In genomic region chr12:63393411-63393810, GRCm38 (mm10) we compare ENCODE assay signal across 22 mouse cellular contexts.
DNase-seq lines count a peak whose midpoint lies in the region; ATAC-seq and TF ChIP-seq lines count a peak whose summit lies in the region.
"Had no signal": no experiment of that assay in that cellular context is flagged by ENCODE, and none has a peak within 500 bp of the region (broad histone marks: within the 10 kb centered on the region; RNA-seq: fewer than 3 reads in every experiment).

No protein-coding gene starts in this region.

- no peak overlapping the region for H3K4me2 ChIP-seq in stomach, postnatal 0 days (replicated peaks; ENCODE audit: low read depth)
- H3K4me2 ChIP-seq: heart, embryonic 11.5 days; hindbrain, embryonic 12.5 days; hindbrain, embryonic 15.5 days had no signal

- no peak for ATAC-seq in stomach, postnatal 0 days (ENCODE audit: low FRiP score, low TSS enrichment)
- ATAC-seq: activated CD4-positive, CD25-positive, alpha-beta regulatory T cell, adult 4 months; CD4-positive, CD25-positive, alpha-beta regulatory T cell, adult 4 months; forebrain, embryonic 14.5 days; forebrain, postnatal 0 days; intestine, postnatal 0 days had no signal

- no peak for TF ChIP-seq EP300 in ES-Bruce4 (IDR thresholded peaks at IDR 0.05; ENCODE audit: insufficient read depth, low read depth, low read length)
- no peak for TF ChIP-seq EP300 in stomach, postnatal 0 days (optimal IDR thresholded peaks at IDR 0.05)

- H3K4me1 ChIP-seq in ES-Bruce4 (ENCODE audit: control insufficient read depth, insufficient read depth, low read length) (peaks cover 1% of the 10 kb centered on the region), ES-E14 (ENCODE audit: control insufficient read depth in 2 of 2, insufficient read depth in 2 of 2, low read length in 2 of 2, poor library complexity in 1 of 2) (no peaks in the 10 kb centered on the region)
- H3K4me1 ChIP-seq in stomach, postnatal 0 days (replicated peaks; ENCODE audit: control insufficient read depth, insufficient read depth), result no peaks in the 10 kb centered on the region
- no peaks in the 10 kb centered on the region for H3K4me1 ChIP-seq in forebrain, embryonic 10.5 days
- H3K4me1 ChIP-seq: hindbrain, embryonic 12.5 days; hindbrain, embryonic 15.5 days had no signal

- no peaks in the 10 kb centered on the region for H3K36me3 ChIP-seq in ES-Bruce4 (ENCODE audit: control insufficient read depth, insufficient read depth, low read length, poor library complexity, severe bottlenecking)
- no peaks in the 10 kb centered on the region for H3K36me3 ChIP-seq in ES-E14 (ENCODE audit: control insufficient read depth, insufficient read depth, low read length, poor library complexity, severe bottlenecking)
- H3K36me3 ChIP-seq in stomach, postnatal 0 days (ENCODE audit: control insufficient read depth, insufficient read depth, low read length), result no peaks in the 10 kb centered on the region
- H3K36me3 ChIP-seq in forebrain, embryonic 10.5 days (replicated peaks), result no peaks in the 10 kb centered on the region
- H3K36me3 ChIP-seq: hindbrain, embryonic 12.5 days; hindbrain, embryonic 15.5 days had no signal

- peak overlapping the region; percentile 35 for H3K4me3 ChIP-seq in ES-Bruce4 (ENCODE audit: low read depth, low read length)
- peak overlapping the region; percentile 44 to 50; a peak in 2 of 4 replicates for H3K4me3 ChIP-seq in ES-E14 (ENCODE audit: insufficient read depth in 1 of 2, low read depth in 1 of 2, low read length in 2 of 2, poor library complexity in 1 of 2, severe bottlenecking in 1 of 2)
- H3K4me3 ChIP-seq in stomach, postnatal 0 days (ENCODE audit: low read depth, low read length), result no peak overlapping the region
- no peak overlapping the region for H3K4me3 ChIP-seq in forebrain, embryonic 10.5 days
- H3K4me3 ChIP-seq: gastrocnemius, adult 2 months; heart, adult 2 months; hindbrain, embryonic 12.5 days; hindbrain, embryonic 15.5 days had no signal

- TF ChIP-seq POLR2A in ES-Bruce4 (IDR thresholded peaks at IDR 0.05; ENCODE audit: insufficient read depth, low read length), result no peak

- H3K9me3 ChIP-seq in ES-Bruce4 (replicated peaks; ENCODE audit: control insufficient read depth, insufficient read depth, low read length, poor library complexity, severe bottlenecking) (no peaks in the 10 kb centered on the region), ES-E14 (ENCODE audit: control insufficient read depth, insufficient read depth, low read depth, low read length) (no peaks in the 10 kb centered on the region)
- no peaks in the 10 kb centered on the region for H3K9me3 ChIP-seq in stomach, postnatal 0 days (ENCODE audit: control insufficient read depth, low read length)
- H3K9me3 ChIP-seq in forebrain, embryonic 10.5 days, result no peaks in the 10 kb centered on the region
- H3K9me3 ChIP-seq: hindbrain, embryonic 12.5 days; hindbrain, embryonic 15.5 days had no signal

- H3K27ac ChIP-seq in ES-Bruce4 (ENCODE audit: insufficient read depth, low read length), result no peak overlapping the region
- H3K27ac ChIP-seq in ES-E14 (ENCODE audit: insufficient read depth, low read depth, low read length, poor library complexity, severe bottlenecking), result no peak overlapping the region
- no peak overlapping the region for H3K27ac ChIP-seq in stomach, postnatal 0 days (replicated peaks)
- no peak overlapping the region for H3K27ac ChIP-seq in forebrain, embryonic 10.5 days
- H3K27ac ChIP-seq: gastrocnemius, adult 2 months; heart, adult 2 months; hindbrain, embryonic 12.5 days; hindbrain, embryonic 15.5 days had no signal

- peak; percentile 20 for DNase-seq in ES-E14 (ENCODE audit: low read depth, low spot score)
- DNase-seq in ZHBTc4 (ENCODE audit: low read depth, low spot score), result peak; percentile 54
- no peak for DNase-seq in stomach, postnatal 0 days (ENCODE audit: low spot score)
- no peak for DNase-seq in urinary bladder, postnatal 25 days (ENCODE audit: low spot score)
- DNase-seq in forebrain, embryonic 10.5 days (ENCODE audit: extremely low spot score, low spot score), result no peak
- DNase-seq: adrenal gland, adult 8-10 months; adrenal gland, postnatal 25 days; cerebellum, adult 11-12 months; cerebellum, adult 9-10 months; cerebellum, postnatal 14 days; forebrain, postnatal 0 days; gastrocnemius, adult 2 months; gastrocnemius, postnatal 25 days; heart, adult 2 months had no signal

- WGBS in stomach, postnatal 0 days, result 100% methylated on average over 1 of the region's 1 CpGs
- WGBS in forebrain, embryonic 10.5 days, result 96% methylated on average over 1 of the region's 1 CpGs

- in situ Hi-C loops in ES-E14 (cut with MboI; ENCODE audit: low sequenced_read_pairs in 2 of 2, unreplicated experiment in 2 of 2), result no loop called here

- H3K9ac ChIP-seq in ES-Bruce4 (ENCODE audit: low read depth, poor library complexity, severe bottlenecking), result no peak overlapping the region
- peak overlapping the region; percentile 7; the same call in 1 of the 2 replicates for H3K9ac ChIP-seq in ES-E14 (ENCODE audit: insufficient read depth, low read depth, low read length, poor library complexity, severe bottlenecking)
- no peak overlapping the region for H3K9ac ChIP-seq in stomach, postnatal 0 days (ENCODE audit: low read length)
- H3K9ac ChIP-seq: forebrain, postnatal 0 days; hindbrain, embryonic 12.5 days; hindbrain, embryonic 15.5 days had no signal

- TF ChIP-seq CTCF in ES-Bruce4 (IDR thresholded peaks at IDR 0.05; ENCODE audit: low read depth, low read length), result no peak
- TF ChIP-seq CTCF in stomach, postnatal 0 days (IDR thresholded peaks at IDR 0.05; ENCODE audit: low read depth), result no peak

- H3K27me3 ChIP-seq in ES-Bruce4 (ENCODE audit: control insufficient read depth, insufficient read depth, low read length, poor library complexity, severe bottlenecking), result no peaks in the 10 kb centered on the region
- no peaks in the 10 kb centered on the region for H3K27me3 ChIP-seq in stomach, postnatal 0 days (ENCODE audit: control insufficient read depth, insufficient read depth, low read length)
- H3K27me3 ChIP-seq in forebrain, embryonic 10.5 days (ENCODE audit: poor library complexity, severe bottlenecking), result no peaks in the 10 kb centered on the region
- H3K27me3 ChIP-seq: hindbrain, embryonic 12.5 days; hindbrain, embryonic 15.5 days had no signal

TF ChIP-seq in ES-E14, 5 proteins besides CTCF, POLR2A, EP300 and RAD21:
- no peak for TF ChIP-seq ZNF384 (IDR thresholded peaks at IDR 0.05; ENCODE audit: low read depth, low read length)
- no peak for TF ChIP-seq ZC3H11A (IDR thresholded peaks at IDR 0.05; ENCODE audit: borderline replicate concordance, low read depth, low read length)
- no peak for TF ChIP-seq HCFC1 (IDR thresholded peaks at IDR 0.05; ENCODE audit: borderline replicate concordance, insufficient read depth, low read length)
- no peak for TF ChIP-seq CHD2 (IDR thresholded peaks at IDR 0.05; ENCODE audit: low read depth, low read length)
- no peak for TF ChIP-seq MAFK (IDR thresholded peaks at IDR 0.05; ENCODE audit: insufficient read depth, low read depth, low read length)

Comparison
In these comparisons a context has a peak if more than half of its experiments do, and no peak if none do; other contexts are left out.
1. H3K4me3 ChIP-seq: peak in ES-Bruce4 (single experiment) and ES-E14 (2 of 2); none in stomach, postnatal 0 days (single experiment) and forebrain, embryonic 10.5 days (single experiment).
2. DNase-seq: peak in ES-E14 (single experiment) and ZHBTc4 (single experiment); none in stomach, postnatal 0 days (single experiment), urinary bladder, postnatal 25 days (single experiment) and forebrain, embryonic 10.5 days (single experiment).